Mouse (Mus musculus) embryonic facial prominence, embryonic 15.5 days (tissue): Measurements from ENCODE around the gene Klk13. TPM values are rescaled to one million over a fixed set of nuclear protein-coding genes. Genes with fewer than 3 reads are reported as not detected.
"Not testable (repeated sequence)": the region's sequence is repeated elsewhere in the genome, so short reads cannot be mapped to it uniquely, and the experiment has no call there.

Experiments
- ATAC-seq: fragments of 200-750 bp; cut with Nextera tagmentation; 2 replicates; pipeline ENCODE4 v1.8.0; 2017; ENCODE audit warnings: low read depth, moderate TSS enrichment; ENCODE audit not compliant: insufficient number of reproducible peaks, low FRiP score, low TSS enrichment
- H3K27ac ChIP-seq: fragments of 300-500 bp; sonication (generic); replicated peaks from 2 replicates; pipeline ENCODE4 v1.5.1; 2015; ENCODE audit warnings: mild to moderate bottlenecking, inconsistent platforms
- H3K27me3 ChIP-seq: fragments of 300-500 bp; sonication (generic); 2 replicates; pipeline ENCODE4 v1.6.1; 2015; ENCODE audit warnings: inconsistent platforms
- H3K36me3 ChIP-seq: fragments of 300-500 bp; sonication (generic); 2 replicates; pipeline ENCODE4 v1.6.1; 2015; ENCODE audit warnings: mild to moderate bottlenecking, inconsistent platforms
- H3K4me1 ChIP-seq: fragments of 300-500 bp; sonication (generic); 2 replicates; pipeline ENCODE4 v1.6.1; 2015; ENCODE audit warnings: inconsistent platforms
- H3K4me2 ChIP-seq: fragments of 300-500 bp; sonication (generic); replicated peaks from 2 replicates; pipeline ENCODE4 v1.6.1; 2015; ENCODE audit warnings: mild to moderate bottlenecking, inconsistent platforms
- H3K4me3 ChIP-seq: fragments of 300-500 bp; sonication (generic); replicated peaks from 2 replicates; pipeline ENCODE4 v1.5.1; 2015; ENCODE audit warnings: mild to moderate bottlenecking, inconsistent platforms
- H3K9ac ChIP-seq: fragments of 300-500 bp; sonication (generic); 2 replicates; pipeline ENCODE4 v1.6.1; 2015; ENCODE audit warnings: inconsistent platforms
- H3K9me3 ChIP-seq: fragments of 300-500 bp; sonication (generic); replicated peaks from 2 replicates; pipeline ENCODE4 v1.6.1; 2016; ENCODE audit warnings: inconsistent platforms
- WGBS: fragments of 180-500 bp; shearing (Covaris S2); methylation state at CpG from one replicate; pipeline ENCODE4 v1.1.7; 2015; 5-methylcytosine and 5-hydroxymethylcytosine counted together
- polyA plus RNA-seq: library from polyadenylated mRNA; unstranded; fragments of >200 nt; fragmentation: Nextera tagmentation; extraction: Ambion mirVana; gene quantifications from 2 replicates; pipeline ENCODE4 v1.2.1, GENCODE M21; 2015

Gene Klk13
- polyA plus RNA-seq: 18.3 and 18.5 TPM in 2 replicates

- Histone ChIP-seq H3K9ac (no peak within 1 kb of the TSS), H3K27ac (no peak within 1 kb of the TSS), H3K4me3 (peak within 1 kb of the TSS; percentile 19), H3K4me1 (peaks cover 13% of the 10 kb centered on the region), H3K27me3 (no peaks in the 10 kb centered on the region), H3K4me2 (peak within 1 kb of the TSS; percentile 34), H3K9me3 (no peaks in the 10 kb centered on the region), H3K36me3 (no peaks in the 10 kb centered on the region)
- 57% methylated on average over 4 of the region's 4 CpGs for WGBS
- ATAC-seq: no peak
Observed at GRCm38 (mm10) chr7:43712267-43712666, at the start of gene Klk13. TSS of gene Klk13 (plus strand) at chr7:43712567.

GRCm38 (mm10) chr7:43662804-43663203 is 49.6 kb upstream of the Klk13 start:
- no peak overlapping the region for H3K27ac ChIP-seq
- H3K9ac ChIP-seq: no peak overlapping the region
- H3K36me3 ChIP-seq: no peaks in the 10 kb centered on the region
- no peaks in the 10 kb centered on the region for H3K4me1 ChIP-seq
- no peak overlapping the region for H3K4me3 ChIP-seq
- no peaks in the 10 kb centered on the region for H3K9me3 ChIP-seq
- no peak for ATAC-seq
- H3K27me3 ChIP-seq: no peaks in the 10 kb centered on the region
- H3K4me2 ChIP-seq: no peak overlapping the region
- WGBS: 77% methylated on average over 1 of the region's 1 CpGs

- H3K27me3 ChIP-seq, ATAC-seq, H3K36me3 ChIP-seq, H3K4me2 ChIP-seq, H3K4me1 ChIP-seq, H3K27ac ChIP-seq, H3K4me3 ChIP-seq, H3K9me3 ChIP-seq, H3K9ac ChIP-seq: not testable (repeated sequence)
- 86% methylated on average over 4 of the region's 4 CpGs for WGBS
Observed at GRCm38 (mm10) chr7:43667221-43667620, 45.1 kb upstream of the Klk13 start.

- Histone ChIP-seq H3K4me1 (peaks cover 6% of the 10 kb centered on the region), H3K4me2 (no peak overlapping the region), H3K36me3 (no peaks in the 10 kb centered on the region), H3K9me3 (no peaks in the 10 kb centered on the region), H3K27me3 (no peaks in the 10 kb centered on the region), H3K27ac (no peak overlapping the region), H3K4me3 (no peak overlapping the region), H3K9ac (no peak overlapping the region)
- WGBS: 16% methylated on average over 3 of the region's 3 CpGs
- no peak for ATAC-seq
Observed at GRCm38 (mm10) chr7:43668582-43668981, 43.8 kb upstream of the Klk13 start.

GRCm38 (mm10) chr7:43671064-43671808 is 41.1 kb upstream of the Klk13 start:
- Histone ChIP-seq H3K4me3 (peak overlapping the region; percentile 80), H3K4me2 (peak overlapping the region; percentile 78), H3K4me1 (peaks cover 6% of the 10 kb centered on the region), H3K27ac (peak overlapping the region; percentile 80; the same call in 1 of the 2 replicates), H3K9me3 (no peaks in the 10 kb centered on the region), H3K27me3 (no peaks in the 10 kb centered on the region), H3K36me3 (peaks cover 21% of the 10 kb centered on the region), H3K9ac (peak overlapping the region; percentile 64)
- 68% methylated on average over 11 of the region's 11 CpGs for WGBS
- no peak; the same call in 1 of the 2 replicates for ATAC-seq

GRCm38 (mm10) chr7:43671809-43672580 is 40.4 kb upstream of the Klk13 start, which contains the start of gene Ctu1:
TSS of gene Ctu1 (plus strand) at chr7:43672016.
- Histone ChIP-seq H3K27me3 (no peaks in the 10 kb centered on the region), H3K4me1 (peaks cover 6% of the 10 kb centered on the region), H3K4me3 (peak within 1 kb of the TSS; percentile 80), H3K9ac (peak within 1 kb of the TSS; percentile 64), H3K36me3 (peaks cover 29% of the 10 kb centered on the region), H3K4me2 (peak within 1 kb of the TSS; percentile 78), H3K27ac (peak within 1 kb of the TSS; percentile 80), H3K9me3 (no peaks in the 10 kb centered on the region)
- whole genome bisulfite sequencing: under 1% methylated on average over 26 of the region's 26 CpGs
- ATAC-seq: peak; percentile 94

- H3K9ac ChIP-seq: peak overlapping the region; percentile 64
- 12% methylated on average over 10 of the region's 10 CpGs for WGBS
- peak overlapping the region; percentile 80 for H3K4me3 ChIP-seq
- H3K9me3 ChIP-seq: 0 out of 2 replicates have a peak, but pooled peaks cover 5% of the 10 kb centered on the region
- no peaks in the 10 kb centered on the region for H3K27me3 ChIP-seq
- H3K4me2 ChIP-seq: peak overlapping the region; percentile 78
- peak overlapping the region; percentile 80 for H3K27ac ChIP-seq
- H3K4me1 ChIP-seq: peaks cover 6% of the 10 kb centered on the region
- no peak for ATAC-seq
- H3K36me3 ChIP-seq: peaks cover 36% of the 10 kb centered on the region
Observed at GRCm38 (mm10) chr7:43672581-43673260, 39.6 kb upstream of the Klk13 start.

GRCm38 (mm10) chr7:43675091-43675490 is 37.3 kb upstream of the Klk13 start:
- ATAC-seq: no peak
- Histone ChIP-seq H3K4me1 (peaks cover 6% of the 10 kb centered on the region), H3K9ac (no peak overlapping the region), H3K27ac (no peak overlapping the region), H3K36me3 (peaks cover 44% of the 10 kb centered on the region), H3K27me3 (no peaks in the 10 kb centered on the region), H3K4me2 (no peak overlapping the region), H3K4me3 (no peak overlapping the region), H3K9me3 (0 out of 2 replicates have a peak, but pooled peaks cover 5% of the 10 kb centered on the region)
- 91% methylated on average over 32 of the region's 32 CpGs for WGBS

GRCm38 (mm10) chr7:43678517-43678916 is 33.9 kb upstream of the Klk13 start:
- H3K9ac ChIP-seq: no peak overlapping the region
- 0 out of 2 replicates have a peak, but pooled peaks cover 5% of the 10 kb centered on the region for H3K9me3 ChIP-seq
- no peak overlapping the region for H3K4me2 ChIP-seq
- H3K27me3 ChIP-seq: no peaks in the 10 kb centered on the region
- H3K36me3 ChIP-seq: peaks cover 44% of the 10 kb centered on the region
- H3K27ac ChIP-seq: no peak overlapping the region
- no peak for ATAC-seq
- no peak overlapping the region for H3K4me3 ChIP-seq
- H3K4me1 ChIP-seq: no peaks in the 10 kb centered on the region

GRCm38 (mm10) chr7:43680960-43681359 is 31.4 kb upstream of the Klk13 start:
- no peak overlapping the region for H3K4me2 ChIP-seq
- no peaks in the 10 kb centered on the region for H3K27me3 ChIP-seq
- H3K4me3 ChIP-seq: no peak overlapping the region
- no peak overlapping the region for H3K27ac ChIP-seq
- WGBS: 21% methylated on average over 5 of the region's 5 CpGs
- no peaks in the 10 kb centered on the region for H3K4me1 ChIP-seq
- H3K36me3 ChIP-seq: peaks cover 25% of the 10 kb centered on the region
- no peak for ATAC-seq
- H3K9ac ChIP-seq: no peak overlapping the region
- 0 out of 2 replicates have a peak, but pooled peaks cover 5% of the 10 kb centered on the region for H3K9me3 ChIP-seq

- WGBS: 35% methylated on average over 1 of the region's 1 CpGs
- not testable (repeated sequence) for H3K27ac ChIP-seq, H3K36me3 ChIP-seq, H3K9ac ChIP-seq, H3K4me1 ChIP-seq, ATAC-seq, H3K9me3 ChIP-seq, H3K4me3 ChIP-seq, H3K4me2 ChIP-seq, H3K27me3 ChIP-seq
Observed at GRCm38 (mm10) chr7:43682511-43682910, 29.9 kb upstream of the Klk13 start.
